Mouse (Mus musculus): ENCODE results near the gene March8. TPM values are rescaled to one million over a fixed set of nuclear protein-coding genes. Genes with fewer than 3 reads are reported as not detected.
"Not testable (repeated sequence)": the region's sequence is repeated elsewhere in the genome, so short reads cannot be mapped to it uniquely, and the experiment has no call there.

The March8 gene
- total RNA-seq (2021) = 10 to 100 TPM; 52.1 to 71.6 TPM
- long read RNA-seq, experiment 1, full-length matches to known transcripts = 4 of 21 reads
- long read RNA-seq, experiment 1, partial matches to known transcripts = 1 of 21 reads
- long read RNA-seq, experiment 1, other reads (novel, unspliced or antisense) = 16 of 21 reads
- long read RNA-seq, experiment 2, full-length matches to known transcripts = 6 of 19 reads
- long read RNA-seq, experiment 2, partial matches to known transcripts = 1 of 19 reads
- long read RNA-seq, experiment 2, other reads (novel, unspliced or antisense) = 12 of 19 reads

- DNase-seq = peak; percentile 94 to 96
Measured at GRCm38 (mm10) chr6:116337835-116338501, at the start of gene March8. TSS of gene March8 (plus strand) at chr6:116338024.

GRCm38 (mm10) chr6:116311411-116311810 is 26.4 kb upstream of the March8 start:
- DNase-seq = no peak

GRCm38 (mm10) chr6:116319259-116319658 is 18.6 kb upstream of the March8 start:
- no peak for DNase-seq

- no peak for DNase-seq
Measured at GRCm38 (mm10) chr6:116326641-116327040, 11.2 kb upstream of the March8 start.

- DNase-seq = peak; percentile 9 to 25
Measured at GRCm38 (mm10) chr6:116331396-116331795, 6.4 kb upstream of the March8 start.

GRCm38 (mm10) chr6:116337466-116337834 is 374 bp upstream of the March8 start:
- DNase-seq = no peak

GRCm38 (mm10) chr6:116338520-116338919 is 696 bp downstream of the March8 start:
- DNase-seq = no peak

GRCm38 (mm10) chr6:116339088-116339487 is 1.3 kb downstream of the March8 start:
- no peak for DNase-seq

GRCm38 (mm10) chr6:116340521-116340920 is 2.7 kb downstream of the March8 start:
- DNase-seq = no peak

- no peak for DNase-seq
Measured at GRCm38 (mm10) chr6:116347953-116348352, 10.1 kb downstream of the March8 start.

GRCm38 (mm10) chr6:116349997-116350396 is 12.2 kb downstream of the March8 start:
- no peak for DNase-seq

GRCm38 (mm10) chr6:116350643-116351042 is 12.8 kb downstream of the March8 start:
- DNase-seq = no peak

GRCm38 (mm10) chr6:116351534-116351933 is 13.7 kb downstream of the March8 start:
- DNase-seq = no peak

GRCm38 (mm10) chr6:116353428-116353827 is 15.6 kb downstream of the March8 start:
- no peak for DNase-seq

- not testable (repeated sequence) for DNase-seq
Measured at GRCm38 (mm10) chr6:116356311-116356947, 18.6 kb downstream of the March8 start.

- DNase-seq = no peak
Measured at GRCm38 (mm10) chr6:116356948-116357325, 19.1 kb downstream of the March8 start.

- DNase-seq = peak; percentile 7 to 33
Measured at GRCm38 (mm10) chr6:116358056-116358455, 20.2 kb downstream of the March8 start.

- DNase-seq = peak in 1 of 2 experiments; percentile 28
Measured at GRCm38 (mm10) chr6:116359256-116359655, 21.4 kb downstream of the March8 start.

GRCm38 (mm10) chr6:116361463-116361862 is 23.6 kb downstream of the March8 start:
- no peak for DNase-seq

- no peak for DNase-seq
Measured at GRCm38 (mm10) chr6:116361993-116362392, 24.2 kb downstream of the March8 start.

- peak; percentile 31 to 44 for DNase-seq
Measured at GRCm38 (mm10) chr6:116367971-116368370, 30.1 kb downstream of the March8 start.

GRCm38 (mm10) chr6:116369811-116370210 is 32.0 kb downstream of the March8 start:
- DNase-seq = no peak

Measured in adrenal gland, postnatal 36 days (tissue).